Mouse (Mus musculus): ENCODE measurements at regions not wholly inside any gene's neighbourhood (a gene's known extent, or its start where the extent isn't known, plus 50 kb on each side); places are given as distances from the start of the nearest gene placed in this dataset.

DNA sequence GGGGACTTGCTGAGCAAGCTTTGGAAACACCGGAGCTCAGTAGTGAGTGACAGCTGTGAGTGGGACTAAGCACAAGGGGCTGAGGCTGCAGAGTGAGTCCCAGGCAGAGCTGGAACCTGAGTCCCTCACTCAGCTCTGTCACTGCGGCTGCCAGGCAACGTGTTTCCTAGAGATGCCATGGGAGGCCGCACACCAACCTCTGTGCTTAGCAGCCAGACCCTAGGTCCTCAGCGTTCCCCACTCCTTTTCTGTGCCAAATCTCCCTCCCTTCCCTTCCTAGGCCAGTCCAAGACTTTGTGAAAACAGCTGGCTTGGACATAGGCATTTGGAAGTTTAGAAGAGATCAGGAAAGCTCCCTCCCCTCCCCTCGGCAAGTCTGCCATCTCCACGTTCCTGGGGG, 78.9 kb downstream of the Gm26897 start:
- Histone ChIP-seq H3K4me3 (no peak overlapping the region), H3K27ac (no peak overlapping the region), H3K4me1 (peaks cover 29% of the 10 kb centered on the region), H3K9me3 (no peaks in the 10 kb centered on the region), H3K27me3 (ENCODE audit: poor library complexity, severe bottlenecking) (peaks cover 21% of the 10 kb centered on the region; the same call in 1 of the 2 replicates), H3K36me3 (replicated peaks) (no peaks in the 10 kb centered on the region)
- WGBS: 64% methylated on average over 7 of the region's 7 CpGs
- DNase-seq (ENCODE audit: extremely low spot score, low spot score): no peak

DNA sequence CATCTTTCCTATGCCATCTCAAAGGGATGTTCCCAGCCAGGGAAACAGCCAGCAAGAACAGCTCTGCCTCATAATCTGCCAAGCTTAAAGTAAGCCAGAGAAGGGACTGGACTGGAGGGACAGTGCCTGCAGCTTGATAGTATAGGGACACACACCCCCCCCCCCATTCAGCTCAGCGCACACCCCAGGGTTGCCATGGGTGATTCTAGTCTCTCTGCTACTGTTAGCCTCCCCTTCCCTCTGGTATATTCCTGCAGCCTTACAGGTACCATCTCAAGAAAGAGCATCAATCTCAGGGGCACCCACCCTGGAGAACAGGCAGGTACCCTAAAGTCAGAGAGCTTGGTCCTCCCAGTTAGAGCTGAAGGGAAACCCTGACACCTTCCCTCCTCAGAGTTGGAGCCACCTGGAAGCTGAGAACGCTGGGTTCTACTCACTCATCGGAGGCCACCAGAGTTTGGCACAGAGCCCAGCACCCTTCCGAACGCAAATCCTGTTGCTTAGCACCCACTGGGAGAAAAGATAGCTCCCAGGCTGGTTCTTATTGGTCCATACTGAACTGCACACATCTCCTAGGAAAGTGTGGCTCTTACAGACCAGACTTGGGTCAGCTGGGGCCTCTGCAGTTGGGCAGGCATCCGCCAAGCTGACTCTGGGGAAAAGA, 79.5 kb downstream of the Gm26897 start:
- H3K27ac ChIP-seq: no peak overlapping the region
- 88% methylated on average over 6 of the region's 6 CpGs for WGBS
- no peak overlapping the region for H3K4me3 ChIP-seq

DNA sequence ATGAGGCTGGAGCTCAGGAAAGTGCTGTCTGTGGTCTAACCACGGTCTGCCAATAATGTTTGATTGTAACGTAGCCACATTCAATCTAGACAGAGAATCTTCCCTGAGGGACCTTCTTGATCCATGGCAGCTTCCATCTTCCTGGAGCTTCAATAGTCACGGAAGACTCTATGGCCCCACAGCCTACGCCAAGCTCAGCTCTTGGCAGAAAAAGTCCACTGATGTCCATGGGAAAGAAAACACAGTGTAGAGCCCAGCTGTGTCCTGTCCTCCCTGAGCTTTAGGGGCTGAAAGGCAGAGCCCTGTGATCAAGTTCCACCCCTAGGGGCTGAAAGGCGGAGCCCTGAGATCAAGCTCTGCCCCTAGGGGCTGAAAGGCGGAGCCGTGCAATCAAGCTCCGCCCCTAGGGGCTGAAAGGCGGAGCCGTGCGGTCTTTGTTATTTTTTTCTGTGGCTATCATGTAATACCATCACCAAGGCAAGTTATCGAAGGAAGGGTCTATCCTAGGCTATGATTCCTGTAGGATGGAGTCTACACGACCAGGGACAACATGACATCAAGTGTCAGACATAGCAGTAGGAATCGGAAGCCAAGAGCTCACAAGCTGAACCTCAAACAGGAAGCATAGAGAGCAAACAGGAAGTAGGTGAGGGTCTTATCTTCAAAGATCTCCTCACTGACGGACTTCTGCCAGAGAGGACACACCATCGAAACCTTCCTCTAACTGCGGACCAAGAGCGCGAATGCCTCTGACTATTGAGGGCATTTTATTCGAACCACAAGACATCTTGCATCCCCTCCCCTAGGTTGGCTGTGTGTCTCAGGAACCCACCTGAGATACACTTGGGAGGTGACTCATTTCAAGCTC, 81.4 kb downstream of the Gm26897 start:
- no peak for DNase-seq (ENCODE audit: extremely low spot score, low spot score)
- Histone ChIP-seq H3K27ac (no peak overlapping the region), H3K4me3 (no peak overlapping the region), H3K4me1 (peaks cover 22% of the 10 kb centered on the region), H3K27me3 (ENCODE audit: poor library complexity, severe bottlenecking) (peaks cover 28% of the 10 kb centered on the region; the same call in 1 of the 2 replicates), H3K9me3 (no peaks in the 10 kb centered on the region), H3K36me3 (replicated peaks) (no peaks in the 10 kb centered on the region)
- 88% methylated on average over 20 of the region's 20 CpGs for WGBS

More for the DNA sequence above, 79.5 kb downstream of the Gm26897 start:
- H3K4me1 ChIP-seq: peaks cover 24% of the 10 kb centered on the region
- H3K36me3 ChIP-seq (replicated peaks): no peaks in the 10 kb centered on the region
- peaks cover 21% of the 10 kb centered on the region; the same call in 1 of the 2 replicates for H3K27me3 ChIP-seq (ENCODE audit: poor library complexity, severe bottlenecking)
- H3K9me3 ChIP-seq: no peaks in the 10 kb centered on the region
- DNase-seq (ENCODE audit: extremely low spot score, low spot score): no peak

DNA sequence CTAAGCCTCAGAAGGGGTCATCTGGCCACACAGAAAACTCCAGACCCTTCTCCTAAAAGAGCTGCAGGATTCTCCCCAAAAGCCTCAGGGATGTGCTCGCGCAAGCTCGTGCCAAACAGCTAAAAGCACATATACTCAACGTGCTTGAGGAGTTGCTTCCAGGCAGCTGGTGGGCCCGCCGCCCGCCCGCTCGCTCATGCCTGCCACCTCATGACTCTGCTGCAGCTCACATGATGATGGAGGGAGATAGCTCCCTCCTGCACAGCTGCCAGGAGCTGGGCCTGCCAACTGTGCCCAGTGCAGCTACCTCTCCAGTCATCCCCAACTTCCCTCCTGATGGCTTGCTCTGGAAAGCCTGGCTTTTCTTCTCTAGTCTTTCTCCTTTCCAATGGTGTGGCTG, 87.2 kb downstream of the Gm26897 start:
- Histone ChIP-seq H3K4me1 (peaks cover 24% of the 10 kb centered on the region), H3K27me3 (ENCODE audit: poor library complexity, severe bottlenecking) (peaks cover 63% of the 10 kb centered on the region), H3K9me3 (no peaks in the 10 kb centered on the region), H3K27ac (no peak overlapping the region), H3K36me3 (replicated peaks) (no peaks in the 10 kb centered on the region), H3K4me3 (no peak overlapping the region)
- WGBS: 94% methylated on average over 9 of the region's 9 CpGs
- DNase-seq (ENCODE audit: extremely low spot score, low spot score): no peak

DNA sequence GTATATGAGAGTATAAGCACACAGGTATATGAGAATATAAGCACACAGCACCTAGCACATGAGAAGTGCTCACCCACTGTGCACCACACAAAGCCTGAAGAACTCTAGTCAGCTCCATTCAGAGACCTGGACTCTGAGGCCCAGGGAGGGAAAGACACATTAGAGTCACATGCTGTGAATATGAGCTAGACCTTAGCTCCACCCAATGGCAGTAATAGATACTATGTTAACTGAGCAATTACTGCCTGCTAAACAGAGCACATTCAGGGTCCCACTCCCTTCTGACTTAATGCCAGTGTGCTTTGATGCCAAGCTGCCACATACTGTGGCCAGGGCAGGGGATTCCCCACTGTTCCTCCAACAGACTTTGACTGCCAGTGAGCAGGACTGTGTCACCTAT, 89.2 kb downstream of the Gm26897 start:
- H3K9me3 ChIP-seq: no peaks in the 10 kb centered on the region
- H3K36me3 ChIP-seq (replicated peaks): no peaks in the 10 kb centered on the region
- no peak overlapping the region for H3K27ac ChIP-seq
- DNase-seq (ENCODE audit: extremely low spot score, low spot score): no peak
- peaks cover 24% of the 10 kb centered on the region for H3K4me1 ChIP-seq
- no peak overlapping the region for H3K4me3 ChIP-seq
- H3K27me3 ChIP-seq (ENCODE audit: poor library complexity, severe bottlenecking): peaks cover 68% of the 10 kb centered on the region

DNA sequence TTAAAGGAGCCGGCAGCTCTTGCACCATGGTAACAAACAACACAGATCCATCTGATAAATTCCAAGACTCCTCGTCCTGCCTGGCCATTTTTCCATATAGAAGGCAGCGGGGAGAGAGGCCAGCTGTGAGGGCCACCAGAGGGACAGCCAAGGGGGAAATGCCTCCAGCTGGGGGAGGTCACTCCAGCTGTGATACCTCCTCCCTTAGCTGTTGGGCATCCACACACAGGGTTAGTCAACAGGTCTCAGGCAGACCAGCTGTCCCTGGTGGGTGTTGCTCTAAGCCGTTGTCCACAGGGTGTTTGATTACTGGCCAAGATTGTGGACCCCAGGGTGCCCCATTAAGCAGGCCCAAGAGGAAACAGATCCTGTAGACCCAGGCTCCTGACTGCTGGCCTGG, 89.7 kb downstream of the Gm26897 start:
- H3K9me3 ChIP-seq: no peaks in the 10 kb centered on the region
- 0 out of 2 replicates have a peak overlapping the region, but pooled peaks have one; percentile 33 for H3K27ac ChIP-seq
- peaks cover 68% of the 10 kb centered on the region for H3K27me3 ChIP-seq (ENCODE audit: poor library complexity, severe bottlenecking)
- DNase-seq (ENCODE audit: extremely low spot score, low spot score): no peak
- no peaks in the 10 kb centered on the region for H3K36me3 ChIP-seq (replicated peaks)
- 31% methylated on average over 4 of the region's 4 CpGs for WGBS
- peaks cover 20% of the 10 kb centered on the region for H3K4me1 ChIP-seq
- H3K4me3 ChIP-seq: no peak overlapping the region

DNA sequence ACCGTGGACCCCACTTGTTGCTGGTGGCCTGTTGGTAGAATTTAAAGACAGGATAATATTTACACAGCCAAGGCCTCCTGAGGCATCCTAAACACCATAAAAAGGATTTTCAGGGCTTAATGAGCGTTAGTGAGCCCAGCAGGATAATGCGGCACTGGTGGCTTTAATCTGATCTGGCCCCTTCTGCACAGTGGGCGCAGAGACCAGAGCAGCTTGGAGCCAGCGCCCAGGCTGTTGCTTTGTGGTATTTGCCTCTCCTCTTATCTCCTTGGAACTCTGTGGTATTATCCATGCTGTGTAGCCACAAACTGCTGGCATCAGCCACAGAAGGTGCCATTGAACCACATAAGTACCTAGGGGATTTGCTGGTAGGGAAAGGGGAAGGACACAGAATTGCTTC, 90.1 kb downstream of the Gm26897 start:
- Histone ChIP-seq H3K27me3 (ENCODE audit: poor library complexity, severe bottlenecking) (peaks cover 68% of the 10 kb centered on the region), H3K4me3 (no peak overlapping the region), H3K36me3 (replicated peaks) (no peaks in the 10 kb centered on the region), H3K4me1 (peaks cover 17% of the 10 kb centered on the region), H3K9me3 (no peaks in the 10 kb centered on the region), H3K27ac (0 out of 2 replicates have a peak overlapping the region, but pooled peaks have one; percentile 33)
- 22% methylated on average over 5 of the region's 5 CpGs for WGBS
- no peak for DNase-seq (ENCODE audit: extremely low spot score, low spot score)

DNA sequence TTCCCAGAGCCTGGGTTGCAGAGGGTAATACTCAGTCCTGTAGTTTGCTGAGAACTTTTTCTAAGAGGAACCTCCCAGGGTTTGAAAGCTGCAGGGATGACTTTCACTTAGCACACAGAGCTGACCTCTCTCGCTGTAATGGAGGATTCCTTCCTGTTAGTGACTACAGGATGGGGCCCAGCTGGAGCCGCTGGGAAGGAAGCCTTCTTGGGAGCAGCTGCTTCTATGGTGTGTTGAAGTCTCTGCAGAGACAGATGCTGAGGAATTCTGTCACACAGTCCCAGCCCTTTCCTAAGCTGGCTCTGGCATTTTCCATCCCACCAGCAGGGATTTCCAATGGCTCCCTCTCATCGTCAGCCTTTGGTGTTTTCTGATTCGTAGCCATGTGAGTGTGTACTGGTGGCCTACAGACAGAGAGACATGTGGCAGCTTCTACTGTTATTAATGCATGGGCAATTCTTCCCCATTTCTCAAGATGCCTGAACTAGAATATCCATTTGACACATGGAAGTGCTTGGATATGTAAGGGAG, 90.9 kb downstream of the Gm26897 start:
- 74% methylated on average over 4 of the region's 4 CpGs for WGBS
- H3K27me3 ChIP-seq (ENCODE audit: poor library complexity, severe bottlenecking): peaks cover 72% of the 10 kb centered on the region

DNA sequence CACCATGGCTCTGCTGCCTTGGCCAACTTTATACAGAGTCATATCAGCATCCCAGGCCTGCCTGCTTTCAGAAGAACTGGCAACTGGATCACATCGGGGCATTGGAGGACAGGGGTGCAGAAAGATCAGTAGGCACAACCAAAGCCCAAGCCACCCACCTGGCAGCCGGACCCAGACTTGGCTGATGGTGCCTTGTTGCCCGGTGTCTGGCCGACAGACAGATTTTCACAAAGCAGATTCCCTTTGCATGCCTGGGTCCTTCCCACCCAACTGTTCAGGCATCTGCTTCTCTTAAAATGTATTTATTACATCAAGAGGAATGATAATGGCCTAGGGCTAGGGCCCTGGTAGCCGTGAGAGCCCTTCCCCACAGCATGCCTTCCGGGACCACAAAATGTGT, 96.2 kb downstream of the Gm26897 start:
- WGBS: 89% methylated on average over 6 of the region's 6 CpGs
- DNase-seq (ENCODE audit: extremely low spot score, low spot score): no peak
- H3K36me3 ChIP-seq (replicated peaks): no peaks in the 10 kb centered on the region

More for the DNA sequence above, 90.9 kb downstream of the Gm26897 start:
- Histone ChIP-seq H3K36me3 (replicated peaks) (no peaks in the 10 kb centered on the region), H3K9me3 (no peaks in the 10 kb centered on the region), H3K4me3 (no peak overlapping the region), H3K4me1 (peaks cover 20% of the 10 kb centered on the region), H3K27ac (no peak overlapping the region)
- no peak for DNase-seq (ENCODE audit: extremely low spot score, low spot score)

DNA sequence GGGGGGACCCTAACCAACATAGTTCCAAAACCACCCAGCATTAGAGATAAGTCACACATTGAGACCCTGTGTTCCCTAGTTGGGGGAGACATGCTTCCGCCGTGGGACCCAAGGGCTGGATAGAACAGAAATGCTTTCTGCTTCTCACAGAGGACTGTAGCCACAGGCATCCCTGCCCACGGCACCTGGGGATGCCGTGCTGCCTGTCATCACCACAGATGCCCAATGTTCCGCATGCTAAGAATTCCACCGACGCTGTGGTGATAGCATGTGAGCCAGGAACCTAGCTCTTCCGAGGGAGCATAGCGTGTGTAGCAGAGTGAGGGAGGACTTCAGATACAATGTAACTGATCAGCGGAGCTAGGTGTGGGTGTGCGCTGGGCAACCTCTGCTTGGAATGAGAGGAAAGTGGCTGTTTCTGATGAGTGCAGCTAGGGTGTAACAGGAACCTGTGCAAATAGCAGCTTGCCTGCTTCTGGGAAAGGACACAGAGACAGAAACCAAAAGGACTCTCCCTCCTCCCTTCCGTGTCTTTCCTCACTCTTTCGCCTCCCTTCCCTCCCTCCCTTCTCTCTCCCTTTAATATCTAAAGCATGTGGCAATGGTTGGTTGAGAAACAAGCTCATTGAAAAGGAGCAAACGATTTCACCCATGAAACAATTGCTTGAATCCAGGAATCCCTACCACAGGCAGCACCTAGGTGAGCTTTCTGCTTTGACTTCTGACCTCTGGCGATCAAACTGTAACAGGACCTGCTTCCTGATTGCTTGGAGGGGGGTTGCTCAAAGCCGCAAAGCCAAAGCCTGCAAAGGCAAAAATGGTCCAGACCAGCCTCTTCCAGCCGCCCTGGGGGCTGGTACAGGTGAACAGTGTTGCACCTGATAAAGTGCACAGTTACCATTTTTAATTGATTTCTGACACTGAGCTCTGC, 102.3 kb downstream of the Gm26897 start:
- no peaks in the 10 kb centered on the region for H3K36me3 ChIP-seq (replicated peaks)
- peaks cover 96% of the 10 kb centered on the region for H3K27me3 ChIP-seq (ENCODE audit: poor library complexity, severe bottlenecking)
- H3K4me3 ChIP-seq: peak overlapping the region; percentile 24; the same call in 1 of the 2 replicates
- DNase-seq (ENCODE audit: extremely low spot score, low spot score): no peak
- H3K4me1 ChIP-seq: peaks cover 23% of the 10 kb centered on the region
- H3K27ac ChIP-seq: 0 out of 2 replicates have a peak overlapping the region, but pooled peaks have one; percentile 40
- H3K9me3 ChIP-seq: no peaks in the 10 kb centered on the region
- WGBS: 41% methylated on average over 17 of the region's 17 CpGs

More for the DNA sequence above, 96.2 kb downstream of the Gm26897 start:
- Histone ChIP-seq H3K4me3 (no peak overlapping the region), H3K27me3 (ENCODE audit: poor library complexity, severe bottlenecking) (peaks cover 61% of the 10 kb centered on the region), H3K4me1 (0 out of 2 replicates have a peak, but pooled peaks cover 3% of the 10 kb centered on the region), H3K9me3 (no peaks in the 10 kb centered on the region), H3K27ac (no peak overlapping the region)

DNA sequence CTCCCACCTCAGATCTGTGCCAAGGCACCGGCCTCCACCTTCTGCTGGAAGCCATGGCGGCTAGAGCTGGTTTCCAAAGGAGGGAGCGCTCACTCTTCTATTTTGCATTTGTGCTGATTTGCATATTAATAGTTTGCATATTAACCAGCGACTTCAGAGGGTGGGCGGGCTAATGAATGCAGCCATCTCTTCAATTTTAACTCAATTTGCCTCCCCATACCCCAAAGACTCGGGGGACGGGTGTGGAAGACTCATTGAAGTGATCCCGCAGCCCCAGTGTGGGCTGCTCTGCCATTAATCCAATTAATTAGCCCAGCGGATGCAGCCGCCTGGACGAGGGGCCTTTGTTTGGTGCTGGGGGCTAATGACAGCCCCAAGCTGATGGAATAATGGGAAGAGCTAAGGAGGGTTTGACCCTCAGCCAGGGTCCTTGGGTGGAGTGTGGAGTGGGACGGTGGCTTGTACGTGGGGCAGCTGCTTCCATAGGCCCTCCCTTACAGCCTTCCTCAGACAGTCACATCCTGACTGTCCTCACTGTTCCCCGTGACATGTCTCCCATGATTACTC, 103.0 kb downstream of the Gm26897 start:
- Histone ChIP-seq H3K4me3 (peak overlapping the region; percentile 24; the same call in 1 of the 2 replicates), H3K27me3 (ENCODE audit: poor library complexity, severe bottlenecking) (peaks cover 100% of the 10 kb centered on the region), H3K9me3 (no peaks in the 10 kb centered on the region), H3K4me1 (peaks cover 23% of the 10 kb centered on the region), H3K27ac (peak overlapping the region; percentile 48; the same call in 1 of the 2 replicates), H3K36me3 (replicated peaks) (no peaks in the 10 kb centered on the region)
- 4% methylated on average over 14 of the region's 14 CpGs for WGBS
- DNase-seq (ENCODE audit: extremely low spot score, low spot score): peak; percentile 38

DNA sequence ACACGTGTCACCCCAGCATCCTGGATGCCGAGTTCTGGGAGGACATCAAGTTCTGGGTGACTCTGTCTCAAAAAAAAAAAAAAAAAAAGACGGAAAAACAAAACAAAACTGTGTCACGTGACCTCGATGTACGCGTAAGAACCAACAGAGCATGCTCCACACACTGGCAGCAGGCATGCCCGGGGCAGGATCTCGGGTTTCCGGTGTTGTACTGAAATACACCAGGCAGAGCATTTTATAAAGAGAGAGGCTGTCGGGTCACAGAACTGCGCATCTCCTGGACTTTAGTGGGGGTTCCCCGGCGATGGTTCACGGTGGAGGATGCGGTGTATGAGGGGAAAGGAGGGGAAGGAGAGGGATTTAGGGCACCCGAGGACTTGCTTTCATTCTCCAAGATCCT, 108.7 kb downstream of the Gm26897 start:
- H3K27ac ChIP-seq: peak overlapping the region; percentile 63
- DNase-seq (ENCODE audit: extremely low spot score, low spot score): no peak
- H3K4me3 ChIP-seq: peak overlapping the region; percentile 15; the same call in 1 of the 2 replicates
- no peaks in the 10 kb centered on the region for H3K9me3 ChIP-seq
- H3K27me3 ChIP-seq (ENCODE audit: poor library complexity, severe bottlenecking): peaks cover 84% of the 10 kb centered on the region
- H3K36me3 ChIP-seq (replicated peaks): no peaks in the 10 kb centered on the region
- peaks cover 36% of the 10 kb centered on the region for H3K4me1 ChIP-seq
- 54% methylated on average over 17 of the region's 17 CpGs for WGBS
